Mouse (Mus musculus): Measurements from ENCODE around the gene Nlk.
A peak's percentile ranks its signal among the peaks of the same experiment; 100 is the strongest.
"Not testable (repeated sequence)": the region's sequence is repeated elsewhere in the genome, so short reads cannot be mapped to it uniquely, and the experiment has no call there.

Nlk gene

GRCm38 (mm10) chr11:78595773-78596172 lies 101.4 kb downstream of the Nlk start:
- no peak for DNase-seq (ENCODE audit: low spot score in 2 of 2)

GRCm38 (mm10) chr11:78594271-78594964 lies 102.8 kb downstream of the Nlk start:
- no peak for DNase-seq (ENCODE audit: low spot score in 2 of 2)

GRCm38 (mm10) chr11:78587677-78588076 lies 109.5 kb downstream of the Nlk start:
- DNase-seq (ENCODE audit: low spot score in 2 of 2): not testable (repeated sequence)

- DNase-seq (ENCODE audit: low spot score in 2 of 2): no peak
These were observed 111.1 kb downstream of the Nlk start for GRCm38 (mm10) chr11:78586099-78586498.

- DNase-seq (ENCODE audit: low spot score in 2 of 2): no peak
These were observed 114.3 kb downstream of the Nlk start for GRCm38 (mm10) chr11:78582848-78583247.

GRCm38 (mm10) chr11:78574975-78575374 lies 122.2 kb downstream of the Nlk start:
- no peak for DNase-seq (ENCODE audit: low spot score in 2 of 2)

DNA sequence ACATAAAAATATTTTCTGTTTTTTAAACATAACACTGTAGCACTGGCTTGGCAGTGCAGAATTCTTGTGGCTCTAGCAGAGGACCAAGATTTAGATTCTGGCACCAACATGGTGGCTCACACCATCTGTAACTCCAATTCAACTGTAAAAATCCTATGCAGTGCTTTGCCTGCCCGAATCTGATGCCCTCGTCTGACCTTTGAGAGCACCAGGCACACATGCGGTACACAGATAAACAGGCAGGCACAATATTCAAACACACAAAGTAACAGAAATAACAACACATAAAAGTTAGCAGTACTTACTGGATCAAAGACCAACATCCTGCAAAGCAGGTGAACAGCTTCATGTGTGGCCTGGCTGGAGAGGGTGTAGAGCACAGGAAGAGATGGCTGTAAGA lies 122.6 kb downstream of the Nlk start:
- no peak for DNase-seq (ENCODE audit: low spot score in 2 of 2)

GRCm38 (mm10) chr11:78574031-78574430 lies 123.1 kb downstream of the Nlk start:
- not testable (repeated sequence) for DNase-seq (ENCODE audit: low spot score in 2 of 2)

GRCm38 (mm10) chr11:78571854-78572253 lies 125.3 kb downstream of the Nlk start:
- no peak for DNase-seq (ENCODE audit: low spot score in 2 of 2)

GRCm38 (mm10) chr11:78571441-78571840 lies 125.7 kb downstream of the Nlk start:
- DNase-seq (ENCODE audit: low spot score in 2 of 2): no peak

DNA sequence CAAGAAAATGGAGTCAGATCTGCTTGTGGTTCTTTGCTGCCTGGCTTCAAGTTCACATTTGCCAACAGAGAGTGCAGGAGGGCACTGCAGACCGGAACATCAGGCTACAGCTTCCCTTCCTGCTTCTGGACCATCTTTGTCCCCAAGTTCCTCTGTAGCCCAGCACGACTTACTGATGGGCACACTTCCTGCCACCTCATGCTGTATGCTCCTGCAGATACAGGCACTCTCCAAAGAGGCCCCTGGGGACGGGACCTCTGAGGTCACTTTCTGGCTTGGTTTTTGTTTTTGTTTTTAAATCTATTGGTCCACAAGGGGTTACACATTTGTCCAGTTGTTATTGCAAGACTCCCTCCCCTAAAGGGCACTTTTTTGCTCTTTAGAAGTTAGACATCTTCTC lies 127.4 kb downstream of the Nlk start:
- no peak for DNase-seq (ENCODE audit: low spot score in 2 of 2)

DNA sequence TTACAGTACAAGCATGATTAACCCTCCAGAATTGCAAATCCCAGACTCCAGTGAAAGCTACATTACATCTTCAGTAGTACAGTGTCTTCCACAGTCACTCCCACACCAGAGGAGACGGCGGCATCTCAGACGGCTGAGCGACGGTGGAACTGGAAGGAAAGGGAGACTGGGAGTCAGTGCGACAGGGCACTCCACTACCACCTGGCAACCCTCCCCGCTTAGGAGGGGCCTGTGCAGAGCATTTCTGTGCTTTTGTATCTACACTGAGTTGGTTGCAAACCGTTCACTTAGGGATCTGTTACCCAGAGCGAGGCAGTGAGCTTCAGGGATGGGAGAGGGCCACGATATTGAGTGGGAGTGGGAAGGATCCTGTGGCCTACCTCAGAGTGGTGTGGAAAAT lies 128.3 kb downstream of the Nlk start:
- no peak for DNase-seq (ENCODE audit: low spot score in 2 of 2)

DNA sequence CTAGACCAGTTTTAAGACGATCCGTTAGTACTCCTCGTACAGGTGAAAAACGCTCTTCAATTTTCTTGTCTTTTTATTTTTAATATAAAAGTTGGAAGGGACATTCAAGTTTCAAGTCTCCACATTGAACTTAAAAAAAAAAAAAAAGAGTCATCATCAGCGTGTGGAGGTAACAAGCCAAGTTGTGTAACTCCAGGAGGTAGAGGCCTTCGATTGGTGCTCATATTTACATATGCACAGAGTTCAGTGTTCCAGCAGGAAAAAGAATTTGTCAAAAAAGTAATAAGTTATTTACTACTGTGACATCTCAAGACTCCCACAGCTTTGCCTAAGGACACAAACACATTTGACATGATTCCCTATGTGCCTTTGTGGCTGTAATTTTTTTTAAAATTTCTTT lies 129.6 kb downstream of the Nlk start:
- no peak for DNase-seq (ENCODE audit: low spot score in 2 of 2)

GRCm38 (mm10) chr11:78566775-78567174 lies 130.4 kb downstream of the Nlk start:
- no peak for DNase-seq (ENCODE audit: low spot score in 2 of 2)

DNA sequence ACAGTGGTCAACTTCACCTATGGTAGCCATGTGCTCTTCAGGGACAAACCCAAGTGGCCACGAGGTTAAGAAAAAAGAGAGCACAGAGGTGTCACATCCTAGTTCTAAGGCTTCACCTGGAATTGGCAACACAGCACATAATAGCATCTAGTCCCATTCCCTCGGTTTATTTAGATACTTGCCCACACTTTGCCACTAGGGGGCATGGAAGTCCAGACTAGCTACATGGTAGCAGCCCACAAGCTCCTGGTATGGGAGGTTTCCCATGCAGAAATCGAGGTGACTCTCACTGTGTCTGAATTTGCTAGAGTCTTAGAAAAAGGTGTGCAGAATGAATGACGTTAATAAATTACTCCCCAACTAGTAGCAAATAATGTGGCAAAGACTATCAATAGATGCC lies 136.7 kb downstream of the Nlk start:
- DNase-seq (ENCODE audit: low spot score in 2 of 2): peak; percentile 44 to 74

DNA sequence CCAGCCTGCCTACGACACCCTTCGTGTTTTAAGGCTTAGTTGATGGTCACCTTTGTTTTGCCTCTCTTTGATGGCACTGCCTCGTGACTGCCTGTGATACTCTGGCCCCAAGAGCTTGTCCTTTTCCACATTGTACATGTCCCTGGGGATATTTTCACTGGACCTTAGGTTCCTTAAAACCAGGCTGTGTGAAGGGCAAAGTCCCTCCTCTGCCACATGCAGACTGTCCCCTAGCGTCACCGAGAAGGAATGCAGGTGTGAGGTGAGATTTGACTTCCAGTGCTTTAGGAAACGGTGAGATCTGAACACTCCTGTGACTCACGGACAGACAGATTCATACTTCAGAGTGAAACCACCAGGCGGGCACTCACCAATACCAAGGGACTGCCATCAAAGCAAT lies 139.9 kb downstream of the Nlk start:
- DNase-seq (ENCODE audit: low spot score in 2 of 2): no peak

- no peak for DNase-seq (ENCODE audit: low spot score in 2 of 2)
These were observed 141.1 kb downstream of the Nlk start for GRCm38 (mm10) chr11:78556070-78556469.

DNA sequence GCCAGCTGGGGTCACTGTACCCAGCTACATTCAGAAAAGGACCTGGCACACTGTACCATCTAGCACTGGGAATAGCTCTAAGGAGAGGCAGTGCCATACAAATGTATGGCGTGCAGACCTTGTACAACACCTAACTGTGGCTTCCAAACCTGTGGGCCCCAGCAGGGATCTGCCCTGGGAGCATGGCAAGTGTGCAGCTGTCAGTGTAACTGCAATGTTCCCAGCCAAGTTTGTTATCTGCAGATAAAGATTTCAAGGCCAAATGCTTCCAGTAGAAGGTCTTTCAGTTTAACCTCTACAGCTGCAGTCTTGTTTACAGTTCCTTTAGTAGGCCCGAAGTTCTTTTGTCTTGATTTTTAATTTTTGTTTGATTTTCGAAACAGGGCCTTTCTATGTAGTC lies 141.6 kb downstream of the Nlk start:
- no peak for DNase-seq (ENCODE audit: low spot score in 2 of 2)

DNA sequence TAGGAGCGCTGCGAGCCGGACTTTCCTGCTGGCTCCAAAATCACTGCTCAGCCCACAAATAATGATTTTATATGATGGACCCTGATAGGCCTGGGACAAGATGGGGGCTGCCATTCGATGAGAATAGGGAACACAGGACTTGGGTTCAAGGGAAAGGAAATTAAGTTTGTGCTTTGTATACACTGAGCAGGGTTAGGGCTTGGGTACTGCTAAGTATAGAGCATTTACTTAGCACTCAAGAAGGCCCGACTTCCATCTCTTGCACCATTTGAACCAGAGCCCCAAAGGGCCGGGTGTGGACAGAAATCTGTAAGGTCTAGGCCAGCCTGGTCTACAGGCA lies 146.1 kb downstream of the Nlk start:
- DNase-seq (ENCODE audit: low spot score in 2 of 2): no peak

GRCm38 (mm10) chr11:78550168-78551058 lies 146.8 kb downstream of the Nlk start, which contains the start of gene Tmem97:
Gene Tmem97 (minus strand): TSS chr11:78550777.
- DNase-seq (ENCODE audit: low spot score in 2 of 2): peak; percentile 92 to 95

DNA sequence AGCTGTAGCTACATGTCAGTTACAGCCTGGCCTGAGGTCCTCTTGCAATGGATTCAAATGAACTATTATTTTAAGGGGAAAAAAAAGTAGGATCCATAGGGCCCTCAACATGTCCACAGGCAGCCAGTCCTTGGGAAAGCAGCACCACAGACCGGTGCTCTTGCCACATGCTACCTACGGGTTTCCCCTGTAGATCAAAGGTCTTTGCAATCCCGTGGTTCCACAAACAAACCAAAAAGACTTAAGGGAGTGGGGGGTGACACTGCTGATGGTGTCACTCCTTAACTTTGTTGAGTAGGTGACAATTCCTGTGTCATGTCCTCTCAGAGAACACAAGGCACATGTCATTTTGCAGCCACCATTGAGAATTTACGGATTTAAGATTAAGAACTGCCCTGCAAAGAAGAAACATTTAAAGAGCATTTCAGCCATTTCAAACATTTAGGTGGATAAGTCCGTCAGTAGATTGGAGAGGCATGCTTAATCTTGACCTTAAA lies 147.6 kb downstream of the Nlk start:
- DNase-seq (ENCODE audit: low spot score in 2 of 2): no peak

GRCm38 (mm10) chr11:78547718-78548460 lies 149.3 kb downstream of the Nlk start:
- no peak for DNase-seq (ENCODE audit: low spot score in 2 of 2)
